Mouse (Mus musculus): ENCODE measurements around the gene Tmem144. TPM values are rescaled to one million over a fixed set of nuclear protein-coding genes. Genes with fewer than 3 reads are reported as not detected.
A peak's percentile ranks its signal among the peaks of the same experiment; 100 is the strongest.

The Tmem144 gene
- total RNA-seq (2012; rRNA removed) (0.55 and 0.59 TPM in 2 replicates), total RNA-seq (2014; rRNA removed) (1.00 and 2.0 TPM in 2 replicates), polyA plus RNA-seq (2012; ENCODE audit: insufficient read length, low read depth) (1.3 and 1.6 TPM in 2 replicates)

GRCm38 (mm10) chr3:79852654-79853166 is at the start of gene Tmem144:
Tmem144 (minus strand) TSS chr3:79852773.
- in situ Hi-C loops (cut with MboI; ENCODE audit: low pct_ligation_motif_present, low pct_unique_long_range_greater_than_20kb, low sequenced_read_pairs), result no loop called here

GRCm38 (mm10) chr3:79901734-79902133 is 49.2 kb upstream of the Tmem144 start:
- Histone ChIP-seq H3K79me2 (replicated peaks; ENCODE audit: control insufficient read depth, extremely low read depth, insufficient read depth, poor library complexity, severe bottlenecking) (no peaks in the 10 kb centered on the region), H3K27me3 (replicated peaks) (no peaks in the 10 kb centered on the region), H3K9me3 (replicated peaks; ENCODE audit: low read length) (no peaks in the 10 kb centered on the region), H3K9ac (ENCODE audit: insufficient read depth, low read depth) (no peak overlapping the region), H3K4me1 (ENCODE audit: control insufficient read depth in 1 of 2, insufficient read depth in 2 of 2) (peaks cover 0 to 8% of the 10 kb centered on the region in 2 experiments; a peak in 2 of 4 replicates), H3K4me2 (ENCODE audit: insufficient read depth, low read depth, poor library complexity, severe bottlenecking) (no peak overlapping the region), H3K4me3 (replicated peaks in 1 of 3; ENCODE audit: low read depth in 2 of 3, low read length in 2 of 3, poor library complexity in 1 of 3) (no peak overlapping the region), H3K36me3 (replicated peaks in 1 of 2; ENCODE audit: control insufficient read depth in 1 of 2, insufficient read depth in 1 of 2, low read length in 1 of 2) (peaks cover 0 to 21% of the 10 kb centered on the region in 2 experiments), H3K27ac (ENCODE audit: insufficient read depth, low read depth) (no peak overlapping the region)
- in situ Hi-C loops (cut with MboI; ENCODE audit: low pct_ligation_motif_present, low pct_unique_long_range_greater_than_20kb, low sequenced_read_pairs) (no loop called here), dilution Hi-C loops (cut with MboI; ENCODE audit: extremely low pct_ligation_motif_present, extremely low pct_unique_long_range_greater_than_20kb, low sequenced_read_pairs) (no loop called here)
- TF ChIP-seq ETS1 (conservative IDR thresholded peaks at IDR 0.05; ENCODE audit: low read depth, low read length) (no peak), CTCF (conservative IDR thresholded peaks at IDR 0.05 in 1 of 2, IDR thresholded peaks at IDR 0.05 in 1 of 2; ENCODE audit: low read depth in 2 of 2, low read length in 2 of 2) (no peak), POLR2AphosphoS2 (IDR thresholded peaks at IDR 0.05; ENCODE audit: low read depth, low read length) (no peak), CHD1 (IDR thresholded peaks at IDR 0.05; ENCODE audit: low read depth, low read length) (no peak), IRF4 (IDR thresholded peaks at IDR 0.05; ENCODE audit: low read depth, low read length) (no peak), CHD2 (IDR thresholded peaks at IDR 0.05; ENCODE audit: low read length) (no peak)
- peak; percentile 20 for DNase-seq (ENCODE audit: extremely low read depth)

More at GRCm38 (mm10) chr3:79852654-79853166, at the start of gene Tmem144:
- no peaks in the 10 kb centered on the region for H3K27me3 ChIP-seq (replicated peaks)
- no peaks in the 10 kb centered on the region for H3K36me3 ChIP-seq (replicated peaks in 1 of 2; ENCODE audit: control insufficient read depth in 1 of 2, insufficient read depth in 1 of 2, low read length in 1 of 2)
- H3K4me3 ChIP-seq (replicated peaks in 1 of 3; ENCODE audit: low read depth in 2 of 3, low read length in 2 of 3, poor library complexity in 1 of 3), result no peak within 1 kb of the TSS
- H3K79me2 ChIP-seq (replicated peaks; ENCODE audit: control insufficient read depth, extremely low read depth, insufficient read depth, poor library complexity, severe bottlenecking), result no peaks in the 10 kb centered on the region
- H3K4me1 ChIP-seq (ENCODE audit: control insufficient read depth in 1 of 2, insufficient read depth in 2 of 2), result peaks cover 6 to 12% of the 10 kb centered on the region in 2 experiments
- no peak for DNase-seq (ENCODE audit: extremely low read depth)
- H3K4me2 ChIP-seq (ENCODE audit: insufficient read depth, low read depth, poor library complexity, severe bottlenecking), result no peak within 1 kb of the TSS
- no peak within 1 kb of the TSS for H3K27ac ChIP-seq (ENCODE audit: insufficient read depth, low read depth)
- dilution Hi-C loops (cut with MboI; ENCODE audit: extremely low pct_ligation_motif_present, extremely low pct_unique_long_range_greater_than_20kb, low sequenced_read_pairs), result no loop called here
- TF ChIP-seq SIN3A (IDR thresholded peaks at IDR 0.05; ENCODE audit: low read length) (no peak), CHD1 (IDR thresholded peaks at IDR 0.05; ENCODE audit: low read depth, low read length) (no peak), POLR2AphosphoS2 (IDR thresholded peaks at IDR 0.05; ENCODE audit: low read depth, low read length) (no peak), NELFE (IDR thresholded peaks at IDR 0.05; ENCODE audit: low read depth, low read length) (no peak), TBP (conservative IDR thresholded peaks at IDR 0.05; ENCODE audit: low read depth, low read length) (no peak), USF2 (conservative IDR thresholded peaks at IDR 0.05; ENCODE audit: low read depth, low read length) (no peak), ELF1 (IDR thresholded peaks at IDR 0.05; ENCODE audit: low read depth, low read length) (no peak), TCF12 (IDR thresholded peaks at IDR 0.05; ENCODE audit: low read depth, low read length) (no peak), MAZ (IDR thresholded peaks at IDR 0.05; ENCODE audit: low read depth, low read length) (no peak), GABPA (IDR thresholded peaks at IDR 0.05; ENCODE audit: insufficient replicate concordance, low read depth, low read length) (no peak), MAFK (IDR thresholded peaks at IDR 0.05; ENCODE audit: insufficient replicate concordance, low read length) (no peak), IRF4 (IDR thresholded peaks at IDR 0.05; ENCODE audit: low read depth, low read length) (no peak), JUND (conservative IDR thresholded peaks at IDR 0.05; ENCODE audit: low read depth, low read length) (no peak)
- H3K9ac ChIP-seq (ENCODE audit: insufficient read depth, low read depth), result no peak within 1 kb of the TSS
- no peaks in the 10 kb centered on the region for H3K9me3 ChIP-seq (replicated peaks; ENCODE audit: low read length)
